Mouse (Mus musculus) induced T-regulatory cell, adult 2 months (primary cell): ENCODE data around the gene Fras1.

Experiments
- DNase-seq: peaks from one replicate; pipeline ENCODE4 v3.0.0-alpha.2; 2012; ENCODE audit warnings: low read depth

The Fras1 gene

DNA sequence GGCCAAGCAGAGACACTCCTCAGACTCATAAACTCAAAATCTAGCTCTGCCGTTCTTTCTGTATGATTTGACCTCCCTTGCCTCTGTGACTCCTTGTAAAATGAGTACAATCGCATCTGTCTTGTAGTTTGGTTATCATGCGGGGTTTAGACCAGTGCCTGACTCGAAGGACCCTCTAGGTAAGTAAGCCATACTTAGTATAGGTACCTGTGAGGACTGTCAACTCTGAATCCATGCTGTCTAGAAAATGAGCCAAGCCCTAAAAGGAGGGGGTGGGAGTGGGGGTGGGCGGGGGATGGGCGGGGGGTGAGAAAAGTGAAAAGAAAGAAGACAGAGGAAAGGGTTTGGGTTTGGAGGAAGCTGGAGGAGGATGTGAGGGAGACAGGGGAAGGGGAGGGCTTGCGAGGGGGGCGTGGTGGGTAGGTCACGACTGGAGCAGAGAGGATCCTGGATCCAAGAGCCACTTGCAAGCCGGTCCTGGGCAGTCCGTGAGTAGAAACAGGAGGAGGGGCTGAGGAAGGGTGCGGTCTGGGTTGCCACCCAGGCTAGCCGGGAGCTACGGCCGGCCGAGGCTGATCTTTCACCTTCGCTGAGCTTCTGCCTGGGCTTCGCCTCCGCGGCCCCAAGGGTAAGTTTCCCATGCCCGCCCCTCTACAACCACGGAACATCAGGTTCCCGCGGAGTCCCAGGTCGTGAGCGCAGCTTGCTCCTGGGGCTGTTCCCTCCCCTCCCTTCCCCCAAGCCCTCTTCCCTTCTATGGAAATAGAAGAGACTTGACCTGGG lies 419.4 kb downstream of the Fras1 start, which contains the start of gene Anxa3:
TSS of gene Anxa3 (plus strand) at position 404 of the 783 bp plus-strand sequence.
- no peak for DNase-seq

DNA sequence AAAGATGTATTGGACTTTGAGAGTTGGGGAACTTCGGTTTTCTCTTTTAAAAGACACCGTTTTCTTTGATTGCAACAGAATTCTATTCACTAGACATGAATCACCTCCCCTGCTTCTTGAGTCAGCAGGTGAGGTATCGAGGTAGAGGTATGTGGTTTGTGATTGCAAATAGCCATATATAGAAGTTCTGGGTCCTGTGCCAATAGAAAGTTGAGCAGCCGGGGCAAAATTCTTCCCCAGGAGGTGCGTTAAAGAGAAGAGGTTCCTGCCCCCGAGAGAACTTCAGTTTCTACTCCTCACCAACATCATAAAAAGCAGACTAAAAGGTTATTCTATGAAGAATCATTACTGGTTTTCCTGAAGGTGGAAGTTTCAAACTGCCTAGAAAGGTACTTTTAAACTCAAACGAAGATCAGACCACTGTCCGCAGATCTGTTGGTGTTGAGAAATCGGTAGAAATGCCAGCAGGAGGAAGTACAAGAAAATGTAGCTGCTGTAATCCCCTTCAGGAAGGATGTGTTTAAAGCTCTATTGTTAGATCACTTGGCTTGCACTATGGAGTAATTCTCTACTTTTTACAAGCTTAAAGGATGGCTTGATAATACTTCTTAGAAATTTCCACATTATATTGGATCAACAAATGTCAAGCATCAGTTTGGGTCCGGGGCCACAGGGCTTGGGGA lies 420.3 kb downstream of the Fras1 start:
- peak; percentile 6 for DNase-seq

GRCm38 (mm10) chr5:96795752-96796151 lies 422.0 kb downstream of the Fras1 start:
- DNase-seq: no peak

DNA sequence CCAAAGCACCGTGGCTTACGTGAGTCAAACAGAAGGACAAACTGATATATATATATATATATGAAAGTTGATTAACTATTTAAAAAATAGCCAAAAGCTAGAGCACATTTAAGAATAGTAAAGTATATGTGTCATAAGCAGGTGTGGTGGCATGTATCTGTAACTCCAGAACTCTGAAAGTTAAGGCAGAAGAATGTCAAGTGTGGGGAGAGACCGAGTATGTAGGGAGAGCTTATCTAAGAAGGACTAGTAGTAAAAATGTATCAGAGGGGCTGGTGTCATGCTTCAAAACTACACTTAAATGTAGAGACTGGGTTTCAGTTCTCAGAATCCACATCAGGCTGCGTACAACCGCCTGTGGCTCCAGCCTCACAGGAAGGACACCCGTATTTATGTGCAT lies 423.7 kb downstream of the Fras1 start:
- DNase-seq: no peak

GRCm38 (mm10) chr5:96799165-96799564 lies 425.4 kb downstream of the Fras1 start:
- DNase-seq: no peak

DNA sequence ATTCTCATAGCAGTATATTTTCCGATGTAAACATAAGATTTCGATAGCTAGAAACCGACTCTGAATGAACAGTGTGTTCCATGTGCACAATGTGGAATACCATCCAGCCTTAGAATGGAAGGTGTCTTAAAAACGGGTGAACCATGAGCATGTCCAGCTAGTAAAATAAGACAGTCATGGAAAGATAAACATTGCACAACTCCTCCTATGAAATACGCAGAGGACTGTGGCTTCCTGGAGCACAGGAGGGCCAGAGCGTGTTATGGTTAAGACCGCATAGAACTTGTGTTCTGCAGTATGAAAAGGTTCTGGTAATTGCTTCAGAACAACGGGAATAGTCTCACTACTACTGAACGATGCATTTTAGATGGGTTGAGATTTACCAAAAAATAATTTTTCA lies 426.2 kb downstream of the Fras1 start:
- no peak for DNase-seq

GRCm38 (mm10) chr5:96802185-96802584 lies 428.4 kb downstream of the Fras1 start:
- no peak for DNase-seq

DNA sequence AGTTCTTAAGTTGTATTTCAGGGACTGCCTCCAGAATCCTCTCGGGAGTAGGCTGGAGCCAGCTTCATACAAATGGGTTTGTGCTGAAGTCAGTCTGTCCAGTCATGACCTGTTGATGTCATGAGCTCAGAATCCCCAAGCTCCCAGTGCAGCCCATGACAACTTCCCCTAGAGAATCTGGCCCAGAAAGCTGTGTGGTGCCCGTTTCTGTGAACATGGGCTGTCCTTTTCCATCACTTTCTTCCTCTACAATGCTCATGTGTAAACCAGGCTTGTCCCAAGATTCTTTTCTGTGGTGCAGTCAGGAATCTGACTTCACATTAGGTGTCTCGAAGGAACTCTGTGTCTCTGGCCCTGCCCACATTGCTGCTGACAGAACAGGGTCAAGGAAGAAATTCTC lies 429.3 kb downstream of the Fras1 start:
- DNase-seq: no peak

GRCm38 (mm10) chr5:96804304-96804703 lies 430.5 kb downstream of the Fras1 start:
- no peak for DNase-seq

DNA sequence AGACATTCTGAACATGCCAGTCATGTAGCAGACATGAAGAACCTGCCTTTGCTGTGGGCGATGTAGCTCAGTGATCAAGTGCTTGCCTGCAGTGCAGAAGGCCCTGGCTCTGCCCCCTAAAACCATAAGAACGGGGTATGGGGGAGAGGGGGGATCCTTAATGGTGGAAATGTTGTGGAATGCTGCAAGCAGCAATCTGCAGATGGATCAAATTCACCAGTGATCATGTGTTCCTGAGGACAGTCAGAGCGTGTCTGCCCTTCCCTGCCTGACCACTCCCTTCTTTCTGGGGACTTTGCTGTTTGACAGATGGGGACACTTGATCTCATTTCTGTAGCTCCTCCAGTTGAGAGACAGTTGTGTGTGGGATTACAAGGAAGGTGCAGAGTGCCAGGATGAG lies 431.1 kb downstream of the Fras1 start:
- DNase-seq: no peak

DNA sequence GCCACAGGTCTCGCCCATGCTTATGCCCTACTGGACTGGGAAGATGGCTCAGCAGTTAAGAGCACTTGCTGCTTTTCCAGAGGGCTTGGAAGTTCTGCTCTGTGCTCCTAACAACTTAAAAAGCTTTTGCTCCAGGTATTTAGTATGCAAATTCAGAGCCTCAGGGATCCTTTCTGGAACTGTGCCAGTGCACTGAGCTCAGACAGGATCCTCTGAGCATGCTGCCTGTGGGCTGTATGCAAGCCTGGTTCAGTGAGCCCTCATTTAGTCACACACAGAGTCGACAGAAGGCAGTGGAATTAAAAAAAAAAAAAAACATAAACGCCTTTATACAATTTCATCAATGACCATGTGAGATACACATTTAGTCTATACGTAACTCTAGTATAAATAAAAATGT lies 436.9 kb downstream of the Fras1 start:
- DNase-seq: no peak

DNA sequence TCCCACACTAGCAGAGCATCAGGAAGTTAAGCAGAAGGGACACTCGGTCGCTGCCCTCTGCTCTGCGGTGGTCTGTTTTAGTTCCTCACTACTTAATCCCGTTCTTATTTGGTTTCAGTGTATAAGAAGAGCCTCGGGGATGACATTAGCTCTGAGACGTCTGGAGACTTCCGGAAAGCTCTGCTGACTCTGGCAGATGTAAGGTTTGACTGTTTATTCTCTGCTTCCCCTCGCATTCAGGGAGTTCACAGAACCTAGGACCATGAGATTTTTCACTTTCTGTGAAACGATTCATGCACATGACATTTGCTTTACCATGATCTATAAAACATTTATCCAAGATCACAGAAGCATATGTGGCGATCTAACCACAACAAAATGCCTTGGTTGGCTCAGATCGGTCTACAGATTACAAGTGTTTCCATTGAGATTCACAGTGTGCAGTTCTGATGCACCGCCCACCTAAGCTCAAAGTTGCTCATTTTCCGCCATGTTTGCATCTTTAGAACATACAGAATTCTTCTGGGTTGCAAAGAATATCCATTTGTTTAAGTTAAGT lies 451.1 kb downstream of the Fras1 start:
- DNase-seq: peak; percentile 40

DNA sequence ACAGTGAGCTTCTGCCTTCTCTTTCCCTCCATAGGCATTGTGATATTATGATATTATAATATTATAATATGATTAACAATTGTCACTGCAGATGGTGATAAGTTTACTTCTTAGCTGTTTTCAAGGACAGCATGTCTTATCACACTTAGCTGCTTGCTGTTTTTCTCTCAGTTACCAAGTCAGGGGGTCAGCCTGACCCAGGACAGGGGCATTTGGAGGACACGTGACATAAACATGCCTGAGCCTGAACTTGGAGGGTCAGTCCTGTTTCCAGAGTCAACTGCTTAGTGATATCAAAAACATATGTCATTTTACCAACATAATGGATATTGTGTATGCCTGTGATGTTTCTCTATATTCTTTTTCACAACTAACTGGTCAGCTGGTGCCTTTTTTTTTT lies 453.4 kb downstream of the Fras1 start:
- DNase-seq: no peak
